Mouse (Mus musculus): ENCODE measurements at regions not wholly inside any gene's neighbourhood (a gene's known extent, or its start where the extent isn't known, plus 50 kb on each side); places are given as distances from the start of the nearest gene placed in this dataset.
"Not testable (repeated sequence)": the region's sequence is repeated elsewhere in the genome, so short reads cannot be mapped to it uniquely, and the experiment has no call there.

DNA sequence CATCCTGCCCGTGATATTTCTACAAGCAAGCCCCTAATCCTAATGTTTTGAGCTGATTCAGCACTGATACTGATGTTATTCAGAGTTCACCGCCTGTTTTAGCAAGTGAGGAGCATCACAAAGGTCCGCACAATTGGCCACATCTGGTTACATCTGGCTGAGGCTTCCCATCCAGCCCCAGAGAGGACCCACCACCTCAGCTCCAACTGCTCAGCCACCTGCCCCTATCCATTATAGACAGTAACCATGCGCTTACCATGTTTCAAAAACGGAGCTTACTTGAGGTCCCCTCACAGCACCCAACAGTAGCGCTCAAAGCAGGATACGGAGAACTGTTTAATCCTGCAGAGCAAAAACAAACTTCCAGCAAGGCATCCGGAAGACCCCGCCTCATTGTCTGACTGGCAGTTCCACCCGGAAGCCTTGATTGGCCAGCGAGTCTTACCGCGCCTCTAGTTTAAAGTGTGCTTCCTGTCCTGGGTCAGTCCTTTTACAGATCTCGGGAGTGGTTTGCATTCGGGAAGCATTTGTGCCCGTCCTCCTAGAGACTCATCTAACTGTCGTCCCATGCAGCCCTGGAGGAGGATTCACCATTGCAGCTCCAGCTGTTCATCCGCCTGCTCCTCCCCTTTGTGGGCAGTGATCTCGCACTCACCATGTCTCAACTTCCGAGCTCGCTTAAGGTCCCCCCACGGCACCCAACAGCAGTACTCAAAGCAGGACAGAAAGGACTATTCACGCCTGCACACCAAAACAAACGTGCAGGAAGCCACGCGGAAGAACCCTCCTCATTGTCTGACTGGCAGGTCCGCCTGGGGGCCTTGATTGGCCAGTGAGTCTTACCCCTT, 69.9 kb upstream of the Zfp825 start:
- ATAC-seq (replicated peaks; ENCODE audit: insufficient number of reproducible peaks, low FRiP score, low TSS enrichment, poor library complexity, severe bottlenecking) = peak; percentile 89

DNA sequence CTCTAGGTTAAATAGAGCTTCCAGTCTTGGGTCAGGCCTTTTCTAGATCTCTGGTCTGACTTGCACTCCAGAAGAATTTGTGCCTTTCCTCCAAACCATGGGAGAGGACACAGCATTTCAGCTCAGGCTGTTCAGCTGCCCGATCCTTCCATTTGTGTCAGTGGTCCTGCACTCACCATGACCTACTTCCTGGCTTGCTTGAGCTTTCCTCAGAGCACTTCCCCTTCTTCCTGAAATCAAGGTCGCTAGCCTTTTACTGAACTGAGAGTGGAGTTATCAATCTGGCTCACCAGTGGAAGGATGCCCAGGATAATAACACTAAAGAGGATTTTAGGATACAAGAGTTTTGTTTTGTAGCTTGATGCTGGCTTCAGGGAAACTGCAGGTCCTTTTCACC, 70.5 kb upstream of the Zfp825 start:
- ATAC-seq (replicated peaks; ENCODE audit: insufficient number of reproducible peaks, low FRiP score, low TSS enrichment, poor library complexity, severe bottlenecking) = peak; percentile 33; the same call in 1 of the 2 replicates

DNA sequence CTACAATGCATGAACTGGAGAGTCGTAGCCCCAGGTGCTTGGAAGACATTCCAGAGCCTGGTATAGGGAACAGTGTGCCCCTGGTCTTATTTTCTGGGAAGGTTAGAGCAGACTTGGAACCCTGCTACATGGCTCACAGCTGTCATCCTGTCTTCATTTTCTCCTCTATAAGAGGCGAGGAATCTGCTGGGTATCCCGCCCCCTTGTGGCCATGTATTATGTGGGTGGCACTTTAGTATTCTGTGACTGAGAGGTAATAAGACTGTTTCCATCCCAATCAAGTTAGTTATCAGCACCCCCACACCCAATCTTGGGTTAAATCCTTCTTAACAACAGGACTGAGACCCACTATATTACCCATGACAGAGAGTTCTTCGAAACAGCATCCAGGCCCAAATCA, 69.4 kb upstream of the Erap1 start:
- not testable (repeated sequence) for ATAC-seq (replicated peaks; ENCODE audit: insufficient number of reproducible peaks, low FRiP score, low TSS enrichment, poor library complexity, severe bottlenecking)

All from monocyte, adult 5-6 weeks (primary cell).